In genomic region chr7:140881696-140882468, GRCm38 (mm10) we compare ENCODE assay signal across 7 mouse cellular contexts. TPM values are rescaled to one million over a fixed set of nuclear protein-coding genes. Genes with fewer than 3 reads are reported as not detected.
A peak's percentile ranks its signal among the peaks of the same experiment; 100 is the strongest.
DNase-seq lines count a peak whose midpoint lies in the region; ATAC-seq lines count a peak whose summit lies in the region.

Gene Psmd13, plus strand, starts transcription at chr7:140881968.
Gene Sirt3, minus strand, starts transcription at chr7:140882309.

- H3K9me3 ChIP-seq in intestine, embryonic 16.5 days (ENCODE audit: control insufficient read depth, low read length) = no peaks in the 10 kb centered on the region
- no peaks in the 10 kb centered on the region for H3K9me3 ChIP-seq in midbrain, embryonic 11.5 days (ENCODE audit: control insufficient read depth, low read length)

- H3K4me3 ChIP-seq in intestine, embryonic 16.5 days (ENCODE audit: low read length) = peak within 1 kb of the TSS; percentile 81
- peak within 1 kb of the TSS; percentile 52 for H3K4me3 ChIP-seq in midbrain, embryonic 11.5 days (ENCODE audit: low read depth, low read length)

- no peaks in the 10 kb centered on the region for H3K27me3 ChIP-seq in intestine, embryonic 16.5 days (replicated peaks; ENCODE audit: control insufficient read depth, insufficient read depth, low read length)
- no peaks in the 10 kb centered on the region for H3K27me3 ChIP-seq in midbrain, embryonic 11.5 days (ENCODE audit: control insufficient read depth, insufficient read depth, low read length)

- intact Hi-C loops in left cerebral cortex, postnatal 36 days (cut with DNase I) = loop anchor here (1.0 kb wide), 1 partner anchor 25 kb away; the partner anchor contains the start of gene Bet1l

- peak within 1 kb of the TSS; percentile 50 for H3K4me2 ChIP-seq in intestine, embryonic 16.5 days (ENCODE audit: low read depth, low read length)
- H3K4me2 ChIP-seq in midbrain, embryonic 11.5 days = peak within 1 kb of the TSS; percentile 85

- WGBS in intestine, embryonic 16.5 days = under 1% methylated on average over 59 of the region's 59 CpGs
- WGBS in midbrain, embryonic 11.5 days = under 1% methylated on average over 59 of the region's 59 CpGs

- peaks cover 15% of the 10 kb centered on the region for H3K4me1 ChIP-seq in intestine, embryonic 16.5 days (ENCODE audit: control insufficient read depth, insufficient read depth, low read length)
- peaks cover 8% of the 10 kb centered on the region for H3K4me1 ChIP-seq in midbrain, embryonic 11.5 days (ENCODE audit: control insufficient read depth, insufficient read depth, low read length)

- peak within 1 kb of the TSS; percentile 84 for H3K9ac ChIP-seq in intestine, embryonic 16.5 days (ENCODE audit: low read depth, low read length)
- peak within 1 kb of the TSS; percentile 49 for H3K9ac ChIP-seq in midbrain, embryonic 11.5 days (ENCODE audit: low read length)

- H3K27ac ChIP-seq in intestine, embryonic 16.5 days (ENCODE audit: low read length) = peak within 1 kb of the TSS; percentile 87
- peak within 1 kb of the TSS; percentile 75 for H3K27ac ChIP-seq in midbrain, embryonic 11.5 days (ENCODE audit: low read depth, low read length)

- ATAC-seq in intestine, embryonic 16.5 days = peak; percentile 97
- ATAC-seq in midbrain, embryonic 11.5 days (ENCODE audit: low FRiP score) = peak; percentile 95

- no peaks in the 10 kb centered on the region for H3K36me3 ChIP-seq in intestine, embryonic 16.5 days (ENCODE audit: control insufficient read depth, insufficient read depth, low read length)
- no peaks in the 10 kb centered on the region for H3K36me3 ChIP-seq in midbrain, embryonic 11.5 days (ENCODE audit: control insufficient read depth, insufficient read depth, low read length)

- DNase-seq in adrenal gland, adult 2 months = peak; percentile 95
- DNase-seq in embryo, embryonic 11.5 days (ENCODE audit: low read depth, low spot score) = peak; percentile 89
- DNase-seq in gastrocnemius, postnatal 4 days (ENCODE audit: low spot score in 2 of 2) = peak; percentile 94 to 96
- DNase-seq in left cerebral cortex, postnatal 36 days (ENCODE audit: low spot score in 2 of 2) = peak; percentile 94 to 96
- peak; percentile 99 for DNase-seq in midbrain, embryonic 11.5 days (ENCODE audit: low spot score, missing footprints)
- DNase-seq in skeletal muscle tissue, adult 2 months (ENCODE audit: low read depth, low spot score) = peak; percentile 90

RNA-seq across cellular contexts. Expression of gene Psmd13, which starts in this region (rescaled TPM):
- 100 to 1,000 TPM; 104 to 122 TPM for total RNA-seq in adrenal gland, adult 2 months (2021)
- polyA plus RNA-seq in adrenal gland, adult 2 months (2012; rRNA removed) = 37.4 and 46.4 TPM in 2 replicates
- total RNA-seq in gastrocnemius, postnatal 4 days (2021) = 100 to 1,000 TPM; 120 to 129 TPM
- polyA plus RNA-seq in intestine, embryonic 16.5 days (2015; fragmentation: Nextera tagmentation; extraction: Ambion mirVana) = 182 and 197 TPM in 2 replicates
- 100 to 1,000 TPM; 106 to 113 TPM for total RNA-seq in left cerebral cortex, postnatal 36 days (2021)
- 173 and 182 TPM in 2 replicates for polyA plus RNA-seq in midbrain, embryonic 11.5 days (2014; fragmentation: Nextera tagmentation; extraction: Ambion mirVana)

RNA-seq across cellular contexts. Expression of gene Sirt3, which starts in this region (rescaled TPM):
- 10 to 100 TPM; 28.3 to 35.6 TPM for total RNA-seq in adrenal gland, adult 2 months (2021)
- 41.2 and 47.4 TPM in 2 replicates for polyA plus RNA-seq in adrenal gland, adult 2 months (2012; rRNA removed)
- total RNA-seq in gastrocnemius, postnatal 4 days (2021) = 10 to 100 TPM; 16.4 to 18.9 TPM
- 38.6 and 39.2 TPM in 2 replicates for polyA plus RNA-seq in intestine, embryonic 16.5 days (2015; fragmentation: Nextera tagmentation; extraction: Ambion mirVana)
- total RNA-seq in left cerebral cortex, postnatal 36 days (2021) = 10 to 100 TPM; 73.1 to 78.5 TPM
- polyA plus RNA-seq in midbrain, embryonic 11.5 days (2014; fragmentation: Nextera tagmentation; extraction: Ambion mirVana) = 18.4 and 21.6 TPM in 2 replicates

Comparison
In these comparisons a context has a peak if more than half of its experiments do, and no peak if none do; other contexts are left out.
1. Peak in every context shown above with its lines: DNase-seq, ATAC-seq, H3K4me3 ChIP-seq and H3K27ac ChIP-seq.